Mouse (Mus musculus): ENCODE measurements at regions not wholly inside any gene's neighbourhood (a gene's known extent, or its start where the extent isn't known, plus 50 kb on each side); places are given as distances from the start of the nearest gene placed in this dataset.

DNA sequence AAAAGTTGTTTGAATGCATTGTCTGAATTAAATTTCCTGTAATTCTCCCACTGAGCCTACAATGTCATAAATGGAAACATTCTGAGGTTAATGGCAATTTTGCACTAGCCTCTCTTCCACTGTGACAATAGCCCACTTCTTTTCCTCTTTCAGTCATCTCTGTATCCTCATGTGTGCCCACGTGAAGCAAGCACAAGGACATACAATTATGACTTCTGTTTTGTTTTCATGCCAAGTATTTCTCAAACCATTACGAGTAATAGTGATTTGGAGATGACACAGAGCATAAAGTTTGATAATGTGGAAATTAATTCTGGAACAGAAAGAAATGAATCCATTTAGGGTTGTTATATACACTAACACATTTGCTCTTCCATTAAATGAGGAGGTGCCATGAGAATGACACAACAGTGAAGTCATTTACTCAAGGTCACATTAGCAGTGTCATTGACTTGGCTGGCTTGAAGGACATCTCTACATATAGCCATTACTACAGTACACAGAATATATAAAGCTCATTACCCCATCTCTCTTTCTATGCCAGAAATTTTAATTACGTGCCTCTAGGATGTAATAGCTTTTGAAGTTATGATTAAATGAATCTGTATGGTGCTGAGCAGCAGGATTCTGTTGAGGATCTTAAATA lies 75.4 kb upstream of the Ndst3 start:
- TF ChIP-seq TBP (conservative IDR thresholded peaks at IDR 0.05; ENCODE audit: low read depth, low read length), result no peak
- TF ChIP-seq NRF1 (IDR thresholded peaks at IDR 0.05; ENCODE audit: low read depth, low read length), result no peak
- TF ChIP-seq MAFK (IDR thresholded peaks at IDR 0.05; ENCODE audit: insufficient replicate concordance, low read length), result no peak
- no peak for TF ChIP-seq POLR2A (IDR thresholded peaks at IDR 0.05; ENCODE audit: low read depth, low read length)
- no peak for TF ChIP-seq MAX (IDR thresholded peaks at IDR 0.05; ENCODE audit: low read length)
- no peak for TF ChIP-seq POLR2AphosphoS2 (IDR thresholded peaks at IDR 0.05; ENCODE audit: low read depth, low read length)
- no peak for TF ChIP-seq ZMIZ1 (IDR thresholded peaks at IDR 0.05; ENCODE audit: low read depth, low read length)
- no peak for TF ChIP-seq ZNF384 (IDR thresholded peaks at IDR 0.05; ENCODE audit: low read depth, low read length)
- TF ChIP-seq CTCF (conservative IDR thresholded peaks at IDR 0.05 in 1 of 2, IDR thresholded peaks at IDR 0.05 in 1 of 2; ENCODE audit: low read depth in 2 of 2, low read length in 2 of 2), result no peak
